Mouse (Mus musculus): ENCODE data around the gene Rap1a. TPM values are rescaled to one million over a fixed set of nuclear protein-coding genes. Genes with fewer than 3 reads are reported as not detected.

The Rap1a gene
- polyA plus RNA-seq, 1 experiment from 2014 or later: 67.8 TPM

- Histone ChIP-seq H3K9ac (no peak overlapping the region), H3K4me1 (replicated peaks; ENCODE audit: control insufficient read depth, insufficient read depth, low read length) (peaks cover 14% of the 10 kb centered on the region), H3K27me3 (ENCODE audit: control insufficient read depth, insufficient read depth, low read length) (no peaks in the 10 kb centered on the region), H3K4me3 (replicated peaks; ENCODE audit: low read length) (no peak overlapping the region), H3K4me2 (replicated peaks) (no peak overlapping the region), H3K27ac (no peak overlapping the region), H3K9me3 (ENCODE audit: control insufficient read depth, low read length) (0 out of 2 replicates have a peak, but pooled peaks cover 3% of the 10 kb centered on the region), H3K36me3 (replicated peaks; ENCODE audit: control insufficient read depth, insufficient read depth) (no peaks in the 10 kb centered on the region)
- 81% methylated on average over 1 of the region's 1 CpGs for WGBS
- ATAC-seq (ENCODE audit: low FRiP score) (no peak), DNase-seq (ENCODE audit: low spot score) (no peak)
Measured at GRCm38 (mm10) chr3:105794309-105794708, 6.8 kb downstream of the Rap1a start.

- Histone ChIP-seq H3K9ac (no peak overlapping the region), H3K4me3 (replicated peaks; ENCODE audit: low read length) (no peak overlapping the region), H3K9me3 (ENCODE audit: control insufficient read depth, low read length) (0 out of 2 replicates have a peak, but pooled peaks cover 3% of the 10 kb centered on the region), H3K27me3 (ENCODE audit: control insufficient read depth, insufficient read depth, low read length) (no peaks in the 10 kb centered on the region), H3K27ac (no peak overlapping the region), H3K36me3 (replicated peaks; ENCODE audit: control insufficient read depth, insufficient read depth) (no peaks in the 10 kb centered on the region), H3K4me1 (replicated peaks; ENCODE audit: control insufficient read depth, insufficient read depth, low read length) (no peaks in the 10 kb centered on the region; the same call in 1 of the 2 replicates), H3K4me2 (replicated peaks) (no peak overlapping the region)
- ATAC-seq (ENCODE audit: low FRiP score) (no peak), DNase-seq (ENCODE audit: low spot score) (no peak)
- 93% methylated on average over 7 of the region's 7 CpGs for WGBS
Measured at GRCm38 (mm10) chr3:105792309-105792708, 8.8 kb downstream of the Rap1a start.

GRCm38 (mm10) chr3:105791129-105791528 lies 10.0 kb downstream of the Rap1a start:
- no peak for DNase-seq (ENCODE audit: low spot score)
- H3K27ac ChIP-seq: no peak overlapping the region
- WGBS: 97% methylated on average over 2 of the region's 2 CpGs

GRCm38 (mm10) chr3:105790338-105790737 lies 10.8 kb downstream of the Rap1a start:
- Histone ChIP-seq H3K27me3 (ENCODE audit: control insufficient read depth, insufficient read depth, low read length) (no peaks in the 10 kb centered on the region), H3K9me3 (ENCODE audit: control insufficient read depth, low read length) (0 out of 2 replicates have a peak, but pooled peaks cover 3% of the 10 kb centered on the region), H3K4me1 (replicated peaks; ENCODE audit: control insufficient read depth, insufficient read depth, low read length) (no peaks in the 10 kb centered on the region), H3K4me2 (replicated peaks) (no peak overlapping the region), H3K9ac (no peak overlapping the region), H3K36me3 (replicated peaks; ENCODE audit: control insufficient read depth, insufficient read depth) (no peaks in the 10 kb centered on the region), H3K27ac (no peak overlapping the region), H3K4me3 (replicated peaks; ENCODE audit: low read length) (no peak overlapping the region)
- WGBS: 98% methylated on average over 1 of the region's 1 CpGs
- DNase-seq (ENCODE audit: low spot score) (no peak), ATAC-seq (ENCODE audit: low FRiP score) (no peak)

More at GRCm38 (mm10) chr3:105791129-105791528, 10.0 kb downstream of the Rap1a start:
- no peak overlapping the region for H3K4me2 ChIP-seq (replicated peaks)
- no peaks in the 10 kb centered on the region for H3K36me3 ChIP-seq (replicated peaks; ENCODE audit: control insufficient read depth, insufficient read depth)
- H3K9ac ChIP-seq: no peak overlapping the region
- no peak overlapping the region for H3K4me3 ChIP-seq (replicated peaks; ENCODE audit: low read length)
- H3K4me1 ChIP-seq (replicated peaks; ENCODE audit: control insufficient read depth, insufficient read depth, low read length): no peaks in the 10 kb centered on the region
- no peak for ATAC-seq (ENCODE audit: low FRiP score)
- 0 out of 2 replicates have a peak, but pooled peaks cover 3% of the 10 kb centered on the region for H3K9me3 ChIP-seq (ENCODE audit: control insufficient read depth, low read length)
- no peaks in the 10 kb centered on the region for H3K27me3 ChIP-seq (ENCODE audit: control insufficient read depth, insufficient read depth, low read length)

- H3K4me2 ChIP-seq (replicated peaks): no peak overlapping the region
- H3K4me1 ChIP-seq (replicated peaks; ENCODE audit: control insufficient read depth, insufficient read depth, low read length): no peaks in the 10 kb centered on the region
- no peak for ATAC-seq (ENCODE audit: low FRiP score)
- H3K9ac ChIP-seq: no peak overlapping the region
- DNase-seq (ENCODE audit: low spot score): no peak
- no peak overlapping the region for H3K27ac ChIP-seq
- H3K9me3 ChIP-seq (ENCODE audit: control insufficient read depth, low read length): 0 out of 2 replicates have a peak, but pooled peaks cover 3% of the 10 kb centered on the region
- 94% methylated on average over 1 of the region's 1 CpGs for WGBS
- no peaks in the 10 kb centered on the region for H3K36me3 ChIP-seq (replicated peaks; ENCODE audit: control insufficient read depth, insufficient read depth)
- no peak overlapping the region for H3K4me3 ChIP-seq (replicated peaks; ENCODE audit: low read length)
- no peaks in the 10 kb centered on the region for H3K27me3 ChIP-seq (ENCODE audit: control insufficient read depth, insufficient read depth, low read length)
Measured at GRCm38 (mm10) chr3:105789776-105790175, 11.4 kb downstream of the Rap1a start.

- ATAC-seq (ENCODE audit: low FRiP score): no peak
- no peaks in the 10 kb centered on the region for H3K27me3 ChIP-seq (ENCODE audit: control insufficient read depth, insufficient read depth, low read length)
- H3K4me1 ChIP-seq (replicated peaks; ENCODE audit: control insufficient read depth, insufficient read depth, low read length): 0 out of 2 replicates have a peak, but pooled peaks cover 5% of the 10 kb centered on the region
- 0 out of 2 replicates have a peak, but pooled peaks cover 3% of the 10 kb centered on the region for H3K9me3 ChIP-seq (ENCODE audit: control insufficient read depth, low read length)
- H3K9ac ChIP-seq: no peak overlapping the region
- no peak overlapping the region for H3K4me2 ChIP-seq (replicated peaks)
- H3K27ac ChIP-seq: no peak overlapping the region
- 98% methylated on average over 3 of the region's 3 CpGs for WGBS
- H3K36me3 ChIP-seq (replicated peaks; ENCODE audit: control insufficient read depth, insufficient read depth): no peaks in the 10 kb centered on the region
- no peak overlapping the region for H3K4me3 ChIP-seq (replicated peaks; ENCODE audit: low read length)
- DNase-seq (ENCODE audit: low spot score): no peak
Measured at GRCm38 (mm10) chr3:105787328-105787727, 13.8 kb downstream of the Rap1a start.

GRCm38 (mm10) chr3:105785865-105786264 lies 15.3 kb downstream of the Rap1a start:
- ATAC-seq (ENCODE audit: low FRiP score): no peak
- H3K36me3 ChIP-seq (replicated peaks; ENCODE audit: control insufficient read depth, insufficient read depth): no peaks in the 10 kb centered on the region
- 0 out of 2 replicates have a peak, but pooled peaks cover 3% of the 10 kb centered on the region for H3K9me3 ChIP-seq (ENCODE audit: control insufficient read depth, low read length)
- no peak overlapping the region for H3K27ac ChIP-seq
- H3K27me3 ChIP-seq (ENCODE audit: control insufficient read depth, insufficient read depth, low read length): no peaks in the 10 kb centered on the region
- DNase-seq (ENCODE audit: low spot score): no peak
- no peak overlapping the region for H3K4me3 ChIP-seq (replicated peaks; ENCODE audit: low read length)
- no peak overlapping the region for H3K4me2 ChIP-seq (replicated peaks)
- no peak overlapping the region for H3K9ac ChIP-seq
- H3K4me1 ChIP-seq (replicated peaks; ENCODE audit: control insufficient read depth, insufficient read depth, low read length): 0 out of 2 replicates have a peak, but pooled peaks cover 5% of the 10 kb centered on the region

- ATAC-seq (ENCODE audit: low FRiP score) (no peak), DNase-seq (ENCODE audit: low spot score) (no peak)
- no peak overlapping the region for H3K27ac ChIP-seq
- H3K4me1 ChIP-seq (replicated peaks; ENCODE audit: control insufficient read depth, insufficient read depth, low read length): 0 out of 2 replicates have a peak, but pooled peaks cover 5% of the 10 kb centered on the region
- no peak overlapping the region for H3K9ac ChIP-seq
- H3K27me3 ChIP-seq (ENCODE audit: control insufficient read depth, insufficient read depth, low read length): no peaks in the 10 kb centered on the region
- H3K36me3 ChIP-seq (replicated peaks; ENCODE audit: control insufficient read depth, insufficient read depth): no peaks in the 10 kb centered on the region
- H3K4me3 ChIP-seq (replicated peaks; ENCODE audit: low read length): no peak overlapping the region
- H3K9me3 ChIP-seq (ENCODE audit: control insufficient read depth, low read length): no peaks in the 10 kb centered on the region
- WGBS: 18% methylated on average over 1 of the region's 1 CpGs
- no peak overlapping the region for H3K4me2 ChIP-seq (replicated peaks)
Measured at GRCm38 (mm10) chr3:105783809-105784208, 17.3 kb downstream of the Rap1a start.

GRCm38 (mm10) chr3:105782406-105782805 lies 18.7 kb downstream of the Rap1a start:
- Histone ChIP-seq H3K27ac (no peak overlapping the region), H3K4me2 (replicated peaks) (no peak overlapping the region), H3K27me3 (ENCODE audit: control insufficient read depth, insufficient read depth, low read length) (no peaks in the 10 kb centered on the region), H3K4me3 (replicated peaks; ENCODE audit: low read length) (no peak overlapping the region), H3K4me1 (replicated peaks; ENCODE audit: control insufficient read depth, insufficient read depth, low read length) (0 out of 2 replicates have a peak, but pooled peaks cover 5% of the 10 kb centered on the region), H3K9me3 (ENCODE audit: control insufficient read depth, low read length) (no peaks in the 10 kb centered on the region), H3K9ac (no peak overlapping the region), H3K36me3 (replicated peaks; ENCODE audit: control insufficient read depth, insufficient read depth) (no peaks in the 10 kb centered on the region)
- DNase-seq (ENCODE audit: low spot score) (no peak), ATAC-seq (ENCODE audit: low FRiP score) (no peak)
- WGBS: 61% methylated on average over 7 of the region's 7 CpGs

GRCm38 (mm10) chr3:105777997-105778396 lies 23.1 kb downstream of the Rap1a start:
- 97% methylated on average over 3 of the region's 3 CpGs for WGBS
- Histone ChIP-seq H3K36me3 (replicated peaks; ENCODE audit: control insufficient read depth, insufficient read depth) (no peaks in the 10 kb centered on the region), H3K27me3 (ENCODE audit: control insufficient read depth, insufficient read depth, low read length) (no peaks in the 10 kb centered on the region), H3K9me3 (ENCODE audit: control insufficient read depth, low read length) (no peaks in the 10 kb centered on the region), H3K4me1 (replicated peaks; ENCODE audit: control insufficient read depth, insufficient read depth, low read length) (no peaks in the 10 kb centered on the region), H3K27ac (no peak overlapping the region), H3K4me3 (replicated peaks; ENCODE audit: low read length) (no peak overlapping the region), H3K9ac (no peak overlapping the region), H3K4me2 (replicated peaks) (no peak overlapping the region)
- no peak for DNase-seq (ENCODE audit: low spot score)
- no peak for ATAC-seq (ENCODE audit: low FRiP score)
